Mouse (Mus musculus): ENCODE results near the gene Lpar4. TPM values are rescaled to one million over a fixed set of nuclear protein-coding genes. Genes with fewer than 3 reads are reported as not detected.

Gene Lpar4
- polyA plus RNA-seq (2012; ENCODE audit: insufficient read depth, insufficient read length, missing spikeins), result 1.4 and 2.3 TPM in 2 replicates

DNA sequence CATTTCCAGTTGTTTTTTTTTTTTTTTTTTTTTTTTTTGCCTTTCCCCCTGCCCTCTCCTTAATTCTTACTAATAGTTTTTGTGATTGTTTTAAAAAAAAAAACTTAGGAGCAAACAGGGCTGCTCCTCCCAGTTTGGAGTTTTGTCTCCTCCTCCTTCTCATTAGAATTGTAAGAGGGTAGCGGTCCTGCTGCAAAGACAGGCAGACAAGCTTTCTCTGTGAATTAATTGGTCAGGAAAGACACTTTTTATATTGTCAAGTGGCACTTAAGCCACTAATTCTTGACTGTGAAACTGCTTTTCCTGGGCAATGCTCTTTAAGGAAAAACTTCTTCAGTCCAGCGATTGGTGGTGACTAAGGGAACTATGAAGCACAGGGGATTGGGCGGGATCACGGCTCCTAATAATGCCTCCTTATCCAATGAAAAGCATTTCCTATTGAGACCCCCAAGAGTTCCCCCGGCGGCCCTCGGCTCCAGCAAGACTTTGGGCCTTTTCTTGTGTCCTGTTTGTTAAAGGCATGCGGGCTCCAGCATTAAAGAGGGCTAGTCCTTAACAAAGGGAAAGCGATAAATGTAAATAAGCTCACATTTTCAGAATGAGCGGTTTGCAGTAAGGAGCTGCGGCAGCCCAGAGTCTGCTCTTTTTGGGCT is at the start of gene Lpar4:
Lpar4 (plus strand) TSS at position 451 of the 653 bp plus-strand sequence.
- no peaks in the 10 kb centered on the region for H3K4me1 ChIP-seq (ENCODE audit: control insufficient read depth, insufficient read depth, insufficient read length, low read length)
- H3K4me3 ChIP-seq (ENCODE audit: insufficient read depth, low read depth, low read length), result peak within 1 kb of the TSS; percentile 54
- peak within 1 kb of the TSS; percentile 22 for H3K27ac ChIP-seq (replicated peaks; ENCODE audit: low read depth, low read length)

DNA sequence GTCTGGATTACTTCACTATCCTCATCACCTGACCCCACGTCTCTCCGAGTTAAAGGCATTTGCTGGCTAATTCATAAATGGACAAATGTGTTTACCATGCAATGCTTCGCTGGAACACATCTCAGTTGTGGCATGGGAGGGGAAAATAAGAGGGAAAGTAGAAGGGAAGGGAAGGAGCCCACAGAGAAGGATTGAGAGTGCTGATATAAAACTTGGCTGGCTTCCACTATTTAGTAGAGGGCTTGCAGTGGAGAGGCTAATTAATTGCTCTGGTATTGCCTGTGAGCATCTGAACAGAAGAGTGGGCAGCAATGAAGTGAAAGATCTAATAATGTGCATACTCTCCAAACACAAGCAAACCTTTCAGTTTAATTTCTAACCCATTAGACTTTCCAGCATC is 49.0 kb upstream of the Lpar4 start:
- H3K27ac ChIP-seq (replicated peaks; ENCODE audit: low read depth, low read length), result no peak overlapping the region
- H3K4me1 ChIP-seq (ENCODE audit: control insufficient read depth, insufficient read depth, insufficient read length, low read length), result no peaks in the 10 kb centered on the region
- no peak overlapping the region for H3K4me3 ChIP-seq (ENCODE audit: insufficient read depth, low read depth, low read length)

DNA sequence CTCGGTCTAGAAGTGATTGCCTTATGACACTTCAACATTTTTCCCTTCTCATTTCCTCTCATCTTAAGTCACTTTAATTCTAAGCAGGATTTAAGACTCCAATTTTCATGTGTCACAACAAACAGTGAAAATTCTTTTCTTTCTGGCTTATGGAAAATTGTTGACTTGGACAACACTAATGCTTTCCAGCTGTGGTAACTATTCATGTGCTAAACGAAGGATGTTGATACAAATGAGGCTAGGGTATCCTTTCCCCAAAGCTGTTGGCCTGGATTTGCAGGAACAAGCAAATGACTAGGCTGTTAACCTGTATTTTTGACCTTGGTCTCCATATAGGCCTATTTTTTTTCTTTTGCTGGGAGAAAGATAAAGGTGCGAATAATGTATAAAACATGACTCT is 48.5 kb upstream of the Lpar4 start:
- no peak overlapping the region for H3K4me3 ChIP-seq (ENCODE audit: insufficient read depth, low read depth, low read length)
- H3K27ac ChIP-seq (replicated peaks; ENCODE audit: low read depth, low read length), result no peak overlapping the region
- H3K4me1 ChIP-seq (ENCODE audit: control insufficient read depth, insufficient read depth, insufficient read length, low read length), result no peaks in the 10 kb centered on the region

DNA sequence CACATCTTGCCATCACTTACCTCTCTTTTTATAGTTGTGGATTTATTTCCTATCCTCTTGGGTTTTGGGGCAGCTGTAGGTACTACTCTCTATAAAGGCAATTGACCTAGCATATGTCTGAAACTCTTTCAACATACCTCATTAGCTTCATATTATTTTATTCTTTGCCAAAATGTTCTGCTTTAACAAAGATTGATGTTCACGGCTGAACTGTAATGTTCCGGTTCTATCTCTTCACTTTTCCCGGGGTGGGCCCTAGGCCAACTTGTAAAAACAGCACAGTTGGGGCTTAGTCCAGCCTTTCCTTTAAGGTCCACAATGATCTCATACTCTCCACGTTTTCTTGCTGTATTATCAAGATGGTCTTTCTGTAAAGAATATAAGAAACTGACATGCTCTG is 48.1 kb upstream of the Lpar4 start:
- Histone ChIP-seq H3K4me3 (ENCODE audit: insufficient read depth, low read depth, low read length) (no peak overlapping the region), H3K27ac (replicated peaks; ENCODE audit: low read depth, low read length) (no peak overlapping the region), H3K4me1 (ENCODE audit: control insufficient read depth, insufficient read depth, insufficient read length, low read length) (no peaks in the 10 kb centered on the region)

DNA sequence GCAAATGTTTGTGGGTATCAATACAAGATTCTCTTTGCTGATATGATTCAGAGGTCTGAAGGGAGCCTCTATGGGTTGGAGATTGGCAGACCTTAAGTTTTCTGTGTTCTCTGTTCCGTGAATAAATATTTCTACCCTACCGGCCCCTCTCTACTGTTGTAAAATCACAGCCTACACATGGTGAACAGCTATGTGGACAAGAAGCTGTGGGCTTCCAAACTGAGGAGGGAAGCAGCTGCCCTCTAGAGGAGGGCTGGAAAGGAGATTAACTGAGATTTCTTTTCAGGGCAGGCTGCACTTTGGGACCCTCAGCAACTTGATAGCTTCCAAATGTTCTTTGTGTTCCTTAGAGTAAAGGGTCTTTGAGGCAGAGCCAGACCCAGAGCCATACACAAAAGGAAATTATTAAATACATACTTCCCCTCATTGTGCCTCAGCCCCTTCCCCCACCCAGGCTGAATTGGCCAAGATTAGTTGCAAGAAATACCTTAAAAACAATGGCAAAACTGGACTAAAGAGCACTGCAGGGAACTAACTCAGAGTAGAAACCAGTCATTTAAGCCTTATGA is 22.6 kb upstream of the Lpar4 start:
- peak overlapping the region; percentile 72; the same call in 1 of the 2 replicates for H3K27ac ChIP-seq (replicated peaks; ENCODE audit: low read depth, low read length)
- no peak overlapping the region for H3K4me3 ChIP-seq (ENCODE audit: insufficient read depth, low read depth, low read length)
- H3K4me1 ChIP-seq (ENCODE audit: control insufficient read depth, insufficient read depth, insufficient read length, low read length), result no peaks in the 10 kb centered on the region; the same call in 1 of the 2 replicates

DNA sequence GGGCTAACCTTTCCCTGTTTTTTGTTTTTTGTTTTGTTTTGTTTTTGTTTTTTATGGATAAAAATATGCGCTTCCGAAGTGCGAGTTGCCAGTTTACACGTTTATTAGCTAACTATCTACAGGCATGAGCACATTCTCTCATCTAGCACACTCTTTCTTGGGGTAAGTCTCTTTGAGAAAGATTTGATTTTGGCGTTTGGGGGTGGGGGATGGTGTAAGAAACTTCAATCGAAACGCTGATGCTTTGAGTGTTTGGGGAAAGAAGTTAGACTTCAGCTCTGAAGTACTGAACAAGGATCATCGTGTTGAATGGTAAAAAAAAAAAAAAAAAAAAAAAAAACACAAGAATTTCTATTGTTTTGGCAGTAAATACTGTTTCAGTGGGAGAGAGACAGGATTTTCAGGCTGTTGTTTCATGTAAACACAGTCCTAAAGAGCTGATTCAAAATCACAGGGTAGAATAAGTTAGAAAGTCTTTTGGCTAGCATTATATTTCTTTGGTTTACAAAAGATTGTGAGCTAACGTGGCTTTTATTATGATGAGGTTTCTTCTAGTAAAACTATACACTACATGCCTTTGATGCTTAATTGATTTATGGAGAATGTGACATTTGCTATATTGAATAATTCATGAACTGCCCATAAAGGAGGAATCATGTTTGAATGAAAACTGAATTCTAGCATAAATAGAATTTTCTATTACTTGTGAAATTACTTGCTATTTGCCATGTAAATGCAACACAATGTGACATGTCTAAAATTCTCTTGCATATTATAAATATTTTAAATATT is 599 bp downstream of the Lpar4 start:
- Histone ChIP-seq H3K4me3 (ENCODE audit: insufficient read depth, low read depth, low read length) (peak overlapping the region; percentile 54), H3K27ac (replicated peaks; ENCODE audit: low read depth, low read length) (peak overlapping the region; percentile 22), H3K4me1 (ENCODE audit: control insufficient read depth, insufficient read depth, insufficient read length, low read length) (no peaks in the 10 kb centered on the region)

DNA sequence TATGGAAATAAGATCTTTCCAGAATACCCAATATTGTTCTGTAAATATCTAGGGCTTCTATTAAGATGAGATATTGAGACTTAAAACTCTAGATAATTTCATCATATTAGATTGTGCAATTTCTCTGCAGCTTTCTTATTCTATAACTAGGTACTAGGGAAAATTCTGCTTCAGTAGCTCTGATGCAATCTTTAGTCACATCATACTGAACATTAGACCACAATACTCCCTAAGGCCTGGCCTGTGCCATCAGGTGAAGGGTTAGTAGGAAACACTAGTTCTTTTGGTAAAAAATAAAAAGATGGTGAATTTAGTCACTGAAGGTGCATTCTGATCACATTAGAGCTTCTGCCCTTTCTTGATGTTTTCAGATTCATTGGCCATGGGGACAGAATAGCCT is 4.1 kb downstream of the Lpar4 start:
- Histone ChIP-seq H3K4me1 (ENCODE audit: control insufficient read depth, insufficient read depth, insufficient read length, low read length) (no peaks in the 10 kb centered on the region), H3K4me3 (ENCODE audit: insufficient read depth, low read depth, low read length) (no peak overlapping the region), H3K27ac (replicated peaks; ENCODE audit: low read depth, low read length) (no peak overlapping the region)

DNA sequence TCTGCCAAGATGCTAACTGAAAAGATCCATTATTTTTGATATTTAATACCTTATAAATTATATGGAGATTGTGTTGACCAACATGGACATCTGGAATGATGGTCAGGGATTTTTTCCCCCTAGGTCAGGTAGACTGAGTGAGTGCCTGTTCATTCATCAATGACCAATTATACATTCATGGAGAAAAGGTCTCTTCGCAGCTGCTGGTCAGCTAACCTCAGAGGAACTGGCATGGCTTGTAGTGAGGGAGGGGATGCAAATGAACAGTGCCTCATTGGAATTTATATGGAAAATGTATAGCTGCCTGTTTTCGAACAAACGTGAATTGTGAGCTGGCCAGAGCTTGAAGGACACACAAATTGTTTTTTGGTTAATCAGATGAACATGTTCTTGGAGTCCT is 18.9 kb downstream of the Lpar4 start:
- no peaks in the 10 kb centered on the region for H3K4me1 ChIP-seq (ENCODE audit: control insufficient read depth, insufficient read depth, insufficient read length, low read length)
- no peak overlapping the region for H3K4me3 ChIP-seq (ENCODE audit: insufficient read depth, low read depth, low read length)
- no peak overlapping the region for H3K27ac ChIP-seq (replicated peaks; ENCODE audit: low read depth, low read length)

DNA sequence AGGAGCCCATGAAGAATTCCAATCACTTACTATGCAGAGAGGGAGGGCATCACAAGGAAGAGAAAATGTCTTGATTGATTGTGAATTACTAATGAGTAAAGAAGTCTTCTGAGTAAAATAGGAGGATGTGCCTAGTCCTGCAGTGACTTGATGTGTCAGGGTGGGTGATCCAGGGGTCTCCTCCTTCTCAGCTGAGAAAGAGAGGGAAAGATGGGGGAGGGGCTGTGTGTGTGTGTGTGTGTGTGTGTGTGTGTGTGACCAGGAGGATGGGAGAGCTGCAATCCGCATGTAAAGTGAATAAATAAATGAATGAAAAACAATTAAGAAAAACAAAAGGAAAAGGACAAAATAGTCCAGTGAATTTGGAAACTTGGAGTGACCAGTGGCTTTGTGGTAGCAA is 30.1 kb downstream of the Lpar4 start:
- Histone ChIP-seq H3K27ac (replicated peaks; ENCODE audit: low read depth, low read length) (no peak overlapping the region), H3K4me1 (ENCODE audit: control insufficient read depth, insufficient read depth, insufficient read length, low read length) (no peaks in the 10 kb centered on the region), H3K4me3 (ENCODE audit: insufficient read depth, low read depth, low read length) (no peak overlapping the region)

DNA sequence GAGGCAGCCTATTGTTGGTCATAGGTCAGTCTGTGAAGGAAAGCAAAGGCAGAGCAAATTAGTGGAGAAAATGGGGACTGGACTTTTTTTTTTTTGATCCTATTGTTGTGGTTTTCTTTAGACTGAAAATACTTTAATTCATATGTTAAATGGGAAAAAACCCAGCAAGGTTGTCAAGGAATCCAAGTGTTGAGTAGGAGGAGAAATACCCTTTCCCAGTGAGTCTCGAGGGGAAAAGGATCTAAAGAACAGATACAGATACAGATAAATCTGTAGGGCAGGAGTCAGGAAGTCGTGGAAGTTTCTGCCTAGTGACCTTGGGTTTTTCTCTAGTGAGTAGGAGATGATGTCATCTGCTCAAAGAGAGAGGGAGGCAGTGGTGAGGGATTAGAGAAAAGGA is 30.6 kb downstream of the Lpar4 start:
- Histone ChIP-seq H3K4me3 (ENCODE audit: insufficient read depth, low read depth, low read length) (no peak overlapping the region), H3K4me1 (ENCODE audit: control insufficient read depth, insufficient read depth, insufficient read length, low read length) (no peaks in the 10 kb centered on the region), H3K27ac (replicated peaks; ENCODE audit: low read depth, low read length) (no peak overlapping the region)

DNA sequence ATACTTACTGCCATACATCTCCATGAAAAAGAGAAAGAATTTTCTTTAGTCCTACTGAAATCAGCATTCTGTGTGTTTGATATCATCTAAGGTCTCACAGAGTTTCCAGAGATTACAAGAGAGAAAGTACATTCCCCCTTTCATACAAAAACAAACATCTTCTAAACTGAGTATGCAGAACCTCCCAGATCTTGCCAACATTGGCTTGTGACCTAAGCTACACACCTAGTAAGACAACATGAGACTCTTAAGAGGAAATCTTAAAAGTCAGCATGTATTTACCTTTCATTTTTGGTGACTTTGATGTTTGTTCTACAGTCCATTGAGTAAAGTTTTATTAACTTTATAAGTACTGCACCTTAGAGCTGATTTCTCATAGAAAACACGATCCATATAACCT is 33.4 kb downstream of the Lpar4 start:
- no peak overlapping the region for H3K4me3 ChIP-seq (ENCODE audit: insufficient read depth, low read depth, low read length)
- H3K27ac ChIP-seq (replicated peaks; ENCODE audit: low read depth, low read length), result no peak overlapping the region
- no peaks in the 10 kb centered on the region for H3K4me1 ChIP-seq (ENCODE audit: control insufficient read depth, insufficient read depth, insufficient read length, low read length)

DNA sequence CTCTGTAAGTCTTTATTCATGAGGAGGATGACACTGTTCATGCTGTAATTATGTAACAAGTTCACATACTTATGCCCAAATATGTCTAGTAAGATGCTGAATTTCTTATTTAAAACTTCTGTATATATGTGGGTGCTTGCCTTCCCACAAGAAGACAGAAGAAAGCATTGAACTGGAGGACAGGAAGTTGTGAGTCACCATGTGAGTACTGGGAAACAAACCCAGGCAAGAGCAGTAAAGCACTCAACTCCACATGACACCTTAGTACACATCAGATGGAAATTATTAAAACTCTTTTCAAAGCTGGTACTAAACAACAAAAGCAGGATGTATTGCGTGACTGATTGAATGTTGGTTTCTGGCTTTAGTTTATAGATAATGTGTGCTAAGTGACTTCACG is 41.8 kb downstream of the Lpar4 start:
- Histone ChIP-seq H3K4me3 (ENCODE audit: insufficient read depth, low read depth, low read length) (no peak overlapping the region), H3K4me1 (ENCODE audit: control insufficient read depth, insufficient read depth, insufficient read length, low read length) (no peaks in the 10 kb centered on the region; the same call in 1 of the 2 replicates), H3K27ac (replicated peaks; ENCODE audit: low read depth, low read length) (no peak overlapping the region)

DNA sequence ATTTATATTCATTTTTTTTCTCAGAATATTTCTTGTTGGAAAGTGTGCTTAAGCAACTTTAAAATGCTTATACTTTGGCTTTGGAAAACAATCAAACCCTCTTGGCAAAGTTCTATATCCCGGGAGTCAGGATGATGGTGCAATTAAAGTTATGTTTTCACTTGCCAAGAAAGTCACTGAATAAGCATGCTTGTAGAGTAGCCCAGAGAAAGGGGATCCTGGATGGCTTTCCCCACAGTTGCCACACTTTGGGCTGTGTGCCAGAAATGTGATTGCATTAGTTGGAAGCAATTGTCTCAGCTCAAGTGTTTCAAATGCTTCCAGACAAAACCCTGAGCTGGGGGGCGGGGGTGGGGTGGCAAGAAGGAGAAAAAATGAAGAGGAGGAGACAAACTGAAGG is 43.9 kb downstream of the Lpar4 start:
- no peak overlapping the region for H3K4me3 ChIP-seq (ENCODE audit: insufficient read depth, low read depth, low read length)
- H3K4me1 ChIP-seq (ENCODE audit: control insufficient read depth, insufficient read depth, insufficient read length, low read length), result no peaks in the 10 kb centered on the region; the same call in 1 of the 2 replicates
- H3K27ac ChIP-seq (replicated peaks; ENCODE audit: low read depth, low read length), result no peak overlapping the region
